Mouse (Mus musculus) limb, embryonic 13.5 days (tissue): ENCODE data around the gene Morn4. TPM values are rescaled to one million over a fixed set of nuclear protein-coding genes. Genes with fewer than 3 reads are reported as not detected.

ENCODE experiments used
- ATAC-seq: fragments of 200-750 bp; cut with Nextera tagmentation; 2 replicates; pipeline ENCODE4 v1.8.0; 2017; ENCODE audit warnings: low read depth, moderate number of reproducible peaks, moderate TSS enrichment; ENCODE audit not compliant: low FRiP score
- H3K27ac ChIP-seq: fragments of 300-500 bp; sonication (generic); 2 replicates; pipeline ENCODE4 v1.5.1; 2015; ENCODE audit warnings: inconsistent platforms, mild to moderate bottlenecking, moderate library complexity
- H3K27me3 ChIP-seq: fragments of 300-500 bp; sonication (generic); 2 replicates; pipeline ENCODE4 v1.6.1; 2015; ENCODE audit warnings: mild to moderate bottlenecking, inconsistent platforms
- H3K36me3 ChIP-seq: fragments of 300-500 bp; sonication (generic); 2 replicates; pipeline ENCODE4 v1.6.1; 2015; ENCODE audit warnings: inconsistent platforms, mild to moderate bottlenecking, moderate library complexity
- H3K4me1 ChIP-seq: fragments of 300-500 bp; sonication (generic); 2 replicates; pipeline ENCODE4 v1.6.1; 2015; ENCODE audit warnings: inconsistent platforms
- H3K4me2 ChIP-seq: fragments of 300-500 bp; sonication (generic); replicated peaks from 2 replicates; pipeline ENCODE4 v1.6.1; 2015; ENCODE audit warnings: inconsistent platforms, mild to moderate bottlenecking, moderate library complexity
- H3K4me3 ChIP-seq: fragments of 300-500 bp; sonication (generic); 2 replicates; pipeline ENCODE4 v1.5.1; 2015; ENCODE audit warnings: moderate library complexity, mild to moderate bottlenecking, inconsistent platforms
- H3K9ac ChIP-seq: fragments of 300-500 bp; sonication (generic); 2 replicates; pipeline ENCODE4 v1.6.1; 2015; ENCODE audit warnings: mild to moderate bottlenecking, inconsistent platforms
- H3K9me3 ChIP-seq: fragments of 300-500 bp; sonication (generic); 2 replicates; pipeline ENCODE4 v1.6.1; 2016; ENCODE audit warnings: inconsistent platforms
- WGBS: fragments of 180-500 bp; shearing (Covaris S2); methylation state at CpG from one replicate; pipeline ENCODE4 v1.1.7; 2015; 5-methylcytosine and 5-hydroxymethylcytosine counted together
- polyA plus RNA-seq: library from polyadenylated mRNA; unstranded; fragments of >200 nt; fragmentation: Nextera tagmentation; extraction: Ambion mirVana; gene quantifications from 2 replicates; pipeline ENCODE4 v1.2.1, GENCODE M21; 2015

Gene Morn4
- polyA plus RNA-seq, 1 experiment from 2014 or later, result 32.1 TPM

DNA sequence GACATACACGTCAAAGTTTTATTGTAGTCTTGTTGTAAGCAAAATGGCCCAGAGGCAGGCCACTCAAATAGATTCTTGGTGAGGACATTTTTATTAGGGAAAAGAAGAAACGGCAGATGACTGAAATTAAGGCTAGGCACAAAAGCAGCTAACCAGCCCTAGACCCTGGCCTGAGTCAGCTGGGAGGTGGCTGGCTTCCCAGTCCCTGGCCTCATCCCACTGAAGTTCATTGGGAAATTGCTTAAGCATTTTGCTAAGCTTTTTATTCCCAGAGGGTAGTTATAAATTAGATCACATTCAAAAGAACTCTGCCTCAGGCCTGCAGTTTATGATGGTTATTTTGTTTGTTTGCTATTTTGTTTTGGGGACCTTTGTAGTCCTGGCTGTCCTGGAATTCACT lies 30.3 kb downstream of the Morn4 start:
- WGBS, result 44% methylated on average over 2 of the region's 2 CpGs
- Histone ChIP-seq H3K9me3 (no peaks in the 10 kb centered on the region), H3K36me3 (no peaks in the 10 kb centered on the region), H3K4me1 (no peaks in the 10 kb centered on the region), H3K27me3 (no peaks in the 10 kb centered on the region), H3K4me3 (no peak overlapping the region), H3K9ac (no peak overlapping the region), H3K27ac (no peak overlapping the region), H3K4me2 (no peak overlapping the region)
- no peak for ATAC-seq

GRCm38 (mm10) chr19:42054255-42054654 lies 31.9 kb downstream of the Morn4 start:
- Histone ChIP-seq H3K9me3 (no peaks in the 10 kb centered on the region), H3K27me3 (no peaks in the 10 kb centered on the region), H3K4me3 (no peak overlapping the region), H3K4me2 (no peak overlapping the region), H3K36me3 (no peaks in the 10 kb centered on the region), H3K9ac (no peak overlapping the region), H3K27ac (no peak overlapping the region), H3K4me1 (no peaks in the 10 kb centered on the region)
- WGBS, result 81% methylated on average over 6 of the region's 6 CpGs
- ATAC-seq, result no peak

- Histone ChIP-seq H3K27me3 (no peaks in the 10 kb centered on the region), H3K4me3 (no peak within 1 kb of the TSS), H3K9ac (no peak within 1 kb of the TSS), H3K27ac (no peak within 1 kb of the TSS), H3K4me2 (no peak within 1 kb of the TSS), H3K9me3 (no peaks in the 10 kb centered on the region), H3K4me1 (no peaks in the 10 kb centered on the region), H3K36me3 (no peaks in the 10 kb centered on the region)
- 69% methylated on average over 4 of the region's 4 CpGs for WGBS
- no peak for ATAC-seq
Measured at GRCm38 (mm10) chr19:42051948-42052347, 34.2 kb downstream of the Morn4 start, which contains the start of gene 4933411K16Rik. Gene 4933411K16Rik (plus strand): TSS chr19:42052248.

DNA sequence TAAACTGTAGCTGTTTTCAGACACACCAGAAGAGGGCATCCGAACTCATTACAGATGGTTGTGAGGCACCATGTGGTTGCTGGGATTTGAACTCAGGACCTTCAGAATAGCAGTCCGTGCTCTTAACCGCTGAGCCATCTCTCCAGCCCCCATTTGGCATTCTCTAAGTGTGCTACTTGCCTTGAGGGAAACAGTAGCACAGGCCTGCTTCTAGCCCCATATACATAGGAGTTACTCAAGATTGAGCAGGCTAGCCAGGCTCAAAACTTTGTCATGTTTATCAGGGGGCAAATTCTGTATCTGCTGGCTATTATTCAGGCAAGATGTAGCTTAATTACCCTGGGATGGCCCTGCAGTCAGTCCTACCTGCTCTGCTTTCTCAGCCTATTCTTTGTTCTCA lies 34.8 kb downstream of the Morn4 start:
- no peaks in the 10 kb centered on the region for H3K9me3 ChIP-seq
- H3K4me1 ChIP-seq, result peaks cover under 1% of the 10 kb centered on the region; the same call in 1 of the 2 replicates
- no peak overlapping the region for H3K4me2 ChIP-seq
- no peak overlapping the region for H3K4me3 ChIP-seq
- 83% methylated on average over 3 of the region's 3 CpGs for WGBS
- no peak overlapping the region for H3K9ac ChIP-seq
- no peak for ATAC-seq
- H3K27me3 ChIP-seq, result no peaks in the 10 kb centered on the region
- H3K27ac ChIP-seq, result no peak overlapping the region
- H3K36me3 ChIP-seq, result no peaks in the 10 kb centered on the region

DNA sequence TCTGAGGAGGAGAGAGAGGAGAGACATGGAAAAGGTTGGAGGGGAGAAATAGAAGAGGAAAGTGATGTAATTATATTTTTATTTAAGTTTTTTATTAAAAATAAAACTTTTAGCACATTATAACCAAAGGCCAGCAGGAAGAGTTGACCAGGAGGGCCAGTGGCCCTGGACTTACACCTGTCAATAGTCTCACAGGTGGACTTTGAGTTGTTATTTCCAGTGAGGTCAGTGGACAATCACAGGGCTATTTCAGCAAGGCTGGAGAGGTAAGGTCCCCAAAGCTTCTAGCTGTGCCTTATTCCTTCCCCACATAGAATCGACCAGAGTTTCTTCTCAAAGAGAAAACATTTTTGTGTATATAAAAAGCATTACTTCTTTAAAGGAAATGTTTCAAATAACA lies 35.9 kb downstream of the Morn4 start:
- H3K4me2 ChIP-seq, result no peak overlapping the region
- no peaks in the 10 kb centered on the region for H3K36me3 ChIP-seq
- no peak overlapping the region for H3K9ac ChIP-seq
- H3K27me3 ChIP-seq, result no peaks in the 10 kb centered on the region
- no peak overlapping the region for H3K27ac ChIP-seq
- no peak for ATAC-seq
- 85% methylated on average over 1 of the region's 1 CpGs for WGBS
- no peaks in the 10 kb centered on the region for H3K9me3 ChIP-seq
- H3K4me1 ChIP-seq, result peaks cover 10% of the 10 kb centered on the region
- H3K4me3 ChIP-seq, result no peak overlapping the region

DNA sequence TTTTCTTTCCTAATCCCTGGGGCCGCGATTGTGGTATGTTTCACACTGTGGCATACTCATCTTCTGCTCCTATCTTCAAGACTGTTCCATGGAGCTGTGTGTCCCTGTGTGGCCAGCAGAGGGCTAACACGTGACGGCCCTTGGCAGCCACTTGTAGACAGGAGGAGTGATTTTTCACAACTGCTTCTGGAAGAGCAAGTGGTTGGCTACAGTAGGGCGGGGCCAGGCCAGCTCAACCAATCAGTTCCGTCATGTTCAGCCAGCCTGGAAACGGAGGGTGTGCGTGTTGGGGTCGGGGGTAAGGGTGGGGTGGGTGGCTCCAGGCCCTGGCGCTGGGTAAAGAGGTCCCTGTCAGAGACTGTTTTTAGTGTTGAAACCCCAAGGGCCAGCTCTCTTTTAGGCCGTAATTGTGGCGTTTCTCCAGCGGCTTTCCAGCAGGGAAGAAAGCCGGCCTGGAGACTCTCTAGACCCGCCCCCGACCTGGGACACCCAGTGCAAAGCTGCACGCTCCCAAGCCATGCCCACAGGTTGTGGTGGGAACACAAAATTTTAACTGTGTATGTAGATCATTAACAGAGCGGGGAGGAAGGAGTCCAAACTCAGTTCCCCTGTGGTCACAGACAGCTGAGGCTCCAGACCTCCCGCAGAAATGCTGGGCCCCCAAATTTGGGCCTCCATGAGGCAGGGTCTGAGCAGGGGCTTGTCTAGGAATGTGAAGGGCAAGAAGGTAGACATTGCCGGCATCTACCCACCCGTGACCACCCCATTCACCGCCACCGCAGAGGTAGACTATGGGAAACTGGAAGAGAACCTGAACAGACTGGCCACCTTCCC lies 40.7 kb downstream of the Morn4 start, which contains the start of gene Hoga1:
Hoga1 (plus strand) TSS at position 342 of the 834 bp plus-strand sequence.
- peak within 1 kb of the TSS; percentile 64 for H3K4me2 ChIP-seq
- peaks cover 1% of the 10 kb centered on the region; the same call in 1 of the 2 replicates for H3K27me3 ChIP-seq
- peak within 1 kb of the TSS; percentile 40 for H3K4me3 ChIP-seq
- peak; percentile 90 for ATAC-seq
- peak within 1 kb of the TSS; percentile 53; the same call in 1 of the 2 replicates for H3K9ac ChIP-seq
- no peaks in the 10 kb centered on the region for H3K36me3 ChIP-seq
- peaks cover 10% of the 10 kb centered on the region for H3K4me1 ChIP-seq
- no peaks in the 10 kb centered on the region; the same call in 1 of the 2 replicates for H3K9me3 ChIP-seq
- WGBS, result 22% methylated on average over 23 of the region's 23 CpGs
- no peak within 1 kb of the TSS for H3K27ac ChIP-seq

DNA sequence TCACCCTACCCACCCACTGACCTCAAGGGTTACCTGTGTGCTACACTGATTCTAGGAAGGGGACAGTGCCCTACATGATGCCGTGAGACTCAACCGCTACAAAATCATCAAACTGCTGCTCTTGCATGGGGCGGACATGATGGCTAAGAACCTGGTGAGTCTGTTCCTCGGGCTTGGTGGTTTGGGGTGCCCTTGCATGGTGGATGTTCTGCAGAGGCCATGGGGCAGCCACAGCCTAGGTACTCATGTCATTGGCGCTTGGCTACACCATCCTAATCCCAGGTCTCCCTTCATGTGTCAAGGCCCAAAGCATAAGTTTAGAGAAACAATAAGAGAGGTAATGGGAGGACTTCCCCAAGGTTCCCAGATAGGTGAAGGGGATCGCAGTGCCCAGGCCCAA lies 42.2 kb downstream of the Morn4 start:
- Histone ChIP-seq H3K36me3 (no peaks in the 10 kb centered on the region), H3K4me2 (no peak overlapping the region), H3K9me3 (no peaks in the 10 kb centered on the region; the same call in 1 of the 2 replicates), H3K4me1 (peaks cover 13% of the 10 kb centered on the region), H3K4me3 (no peak overlapping the region), H3K9ac (no peak overlapping the region), H3K27ac (no peak overlapping the region), H3K27me3 (peaks cover 9% of the 10 kb centered on the region)
- 93% methylated on average over 6 of the region's 6 CpGs for WGBS
- no peak for ATAC-seq

- Histone ChIP-seq H3K4me2 (no peak overlapping the region), H3K27ac (no peak overlapping the region), H3K9me3 (no peaks in the 10 kb centered on the region), H3K4me1 (peaks cover 25% of the 10 kb centered on the region), H3K9ac (no peak overlapping the region), H3K27me3 (peaks cover 9% of the 10 kb centered on the region), H3K36me3 (peaks cover 17% of the 10 kb centered on the region), H3K4me3 (no peak overlapping the region)
- WGBS, result 91% methylated on average over 12 of the region's 12 CpGs
- no peak for ATAC-seq
Measured at GRCm38 (mm10) chr19:42038310-42038709, 47.8 kb downstream of the Morn4 start.

GRCm38 (mm10) chr19:42037167-42037702 lies 48.9 kb downstream of the Morn4 start:
- ATAC-seq, result no peak

DNA sequence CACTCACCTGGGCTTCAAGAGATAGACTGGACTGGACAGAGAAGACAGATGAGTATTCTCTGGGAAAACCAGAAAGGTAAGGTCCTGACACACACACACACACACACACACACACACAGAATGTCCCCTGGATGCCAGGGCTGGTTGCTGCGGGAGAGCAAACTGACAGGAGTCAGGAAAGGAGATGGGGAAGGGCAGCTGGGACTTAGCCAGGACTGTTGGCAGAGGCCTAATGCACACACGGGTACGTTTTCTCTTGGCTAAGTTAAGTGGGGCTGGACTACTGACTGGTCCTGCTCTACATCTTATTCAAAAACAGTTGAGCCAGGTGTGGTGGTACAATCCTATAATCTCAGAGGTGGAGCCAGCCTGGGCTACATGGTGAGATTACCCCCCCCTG lies 49.8 kb downstream of the Morn4 start:
- Histone ChIP-seq H3K27me3 (peaks cover 9% of the 10 kb centered on the region), H3K27ac (no peak overlapping the region), H3K4me3 (no peak overlapping the region), H3K4me1 (peaks cover 25% of the 10 kb centered on the region), H3K4me2 (no peak overlapping the region), H3K9me3 (no peaks in the 10 kb centered on the region), H3K9ac (no peak overlapping the region), H3K36me3 (peaks cover 25% of the 10 kb centered on the region)
- WGBS, result 89% methylated on average over 3 of the region's 3 CpGs
- no peak for ATAC-seq

More at GRCm38 (mm10) chr19:42037167-42037702, 48.9 kb downstream of the Morn4 start:
- Histone ChIP-seq H3K27ac (no peak overlapping the region), H3K27me3 (peaks cover 9% of the 10 kb centered on the region), H3K4me2 (no peak overlapping the region), H3K9ac (no peak overlapping the region), H3K9me3 (no peaks in the 10 kb centered on the region), H3K4me1 (peaks cover 25% of the 10 kb centered on the region), H3K4me3 (no peak overlapping the region), H3K36me3 (peaks cover 25% of the 10 kb centered on the region)
- 73% methylated on average over 11 of the region's 11 CpGs for WGBS

GRCm38 (mm10) chr19:42035456-42036248 lies 50.5 kb downstream of the Morn4 start, which contains the start of gene Ankrd2:
Gene Ankrd2 (plus strand): TSS chr19:42036000.
- H3K4me3 ChIP-seq, result no peak within 1 kb of the TSS
- H3K9ac ChIP-seq, result peak within 1 kb of the TSS; percentile 8; the same call in 1 of the 2 replicates
- peak; percentile 55 for ATAC-seq
- peak within 1 kb of the TSS; percentile 21; the same call in 1 of the 2 replicates for H3K4me2 ChIP-seq
- peaks cover 25% of the 10 kb centered on the region for H3K4me1 ChIP-seq
- peaks cover 25% of the 10 kb centered on the region for H3K36me3 ChIP-seq
- H3K9me3 ChIP-seq, result no peaks in the 10 kb centered on the region
- H3K27ac ChIP-seq, result peak within 1 kb of the TSS; percentile 23; the same call in 1 of the 2 replicates
- 67% methylated on average over 19 of the region's 19 CpGs for WGBS
- H3K27me3 ChIP-seq, result peaks cover 9% of the 10 kb centered on the region
